In the genomic region with DNA sequence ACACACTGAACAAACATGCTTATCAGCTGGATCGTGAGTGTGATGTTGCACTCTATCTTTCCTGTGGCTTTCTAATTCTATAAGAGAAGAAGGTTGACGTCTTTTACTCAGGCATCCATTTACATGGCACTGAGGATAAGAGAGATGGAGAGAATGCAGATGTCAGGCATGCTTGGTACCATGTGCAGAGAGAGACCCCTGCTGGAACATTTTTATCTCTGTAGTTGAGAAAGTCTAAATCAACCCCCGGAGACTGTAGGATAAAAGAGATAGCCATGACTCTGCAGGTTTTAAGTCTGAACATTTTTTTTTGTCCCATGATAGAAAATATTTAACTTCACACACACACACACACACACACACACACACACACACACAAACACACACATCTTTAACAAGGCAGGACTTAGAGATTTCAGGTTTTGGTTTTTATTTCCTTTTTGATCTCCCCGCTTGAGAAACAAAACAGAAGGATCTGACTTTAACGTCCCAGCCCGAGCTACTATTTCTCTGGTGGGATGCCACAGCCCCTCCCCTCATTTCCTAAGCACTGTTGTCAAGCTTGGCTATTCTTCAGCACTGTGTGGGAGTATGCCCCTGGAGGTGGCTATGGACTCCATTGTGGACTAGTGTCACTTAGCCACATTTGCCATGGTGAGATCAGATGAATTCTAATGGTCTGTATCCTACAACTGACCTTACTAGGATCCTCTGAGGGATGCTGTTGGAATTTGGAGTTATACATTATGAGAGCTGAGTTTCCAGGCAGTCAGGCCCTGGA, we compare ENCODE assay signal across 8 mouse cellular contexts. TPM values are rescaled to one million over a fixed set of nuclear protein-coding genes. Genes with fewer than 3 reads are reported as not detected.
A peak's percentile ranks its signal among the peaks of the same experiment; 100 is the strongest.
DNase-seq lines count a peak whose midpoint lies in the region; ATAC-seq and TF ChIP-seq lines count a peak whose summit lies in the region.

No protein-coding gene starts in this region.

- ATAC-seq in embryonic facial prominence, embryonic 11.5 days (replicated peaks; ENCODE audit: insufficient number of reproducible peaks, low FRiP score, low TSS enrichment, low read depth), result 0 out of 2 replicates have a peak, but pooled peaks have one; percentile 54
- peak; percentile 70 for ATAC-seq in megakaryocyte, adult 5-6 weeks (ENCODE audit: poor library complexity, severe bottlenecking)

- no peak overlapping the region for H3K4me3 ChIP-seq in embryonic facial prominence, embryonic 11.5 days (ENCODE audit: low read depth, low read length)
- no peak overlapping the region for H3K4me3 ChIP-seq in embryonic facial prominence, embryonic 10.5 days
- H3K4me3 ChIP-seq in thymus, adult 2 months (ENCODE audit: control insufficient read depth, insufficient read depth, low read length), result no peak overlapping the region

- no peaks in the 10 kb centered on the region for H3K4me1 ChIP-seq in embryonic facial prominence, embryonic 11.5 days (ENCODE audit: control insufficient read depth, insufficient read depth, low read length)
- peaks cover 6% of the 10 kb centered on the region for H3K4me1 ChIP-seq in embryonic facial prominence, embryonic 10.5 days
- peaks cover 2% of the 10 kb centered on the region; the same call in 1 of the 2 replicates for H3K4me1 ChIP-seq in thymus, adult 2 months (replicated peaks; ENCODE audit: control insufficient read depth, insufficient read depth, low read length)

- intact Hi-C loops in heart, postnatal 10 days (cut with DNase I), result loop anchor here (5.0 to 10.0 kb wide), 3 partner anchors 77 to 1539 kb away; a partner anchor contains a TSS

- H3K4me2 ChIP-seq in embryonic facial prominence, embryonic 11.5 days (ENCODE audit: low read depth, low read length), result no peak overlapping the region

- no peak overlapping the region for H3K9ac ChIP-seq in embryonic facial prominence, embryonic 11.5 days (replicated peaks; ENCODE audit: low read length)

- TF ChIP-seq POLR2A in thymus, adult 2 months (IDR thresholded peaks at IDR 0.05; ENCODE audit: control insufficient read depth, extremely low read depth, insufficient read depth, low read length, poor library complexity), result no peak

- DNase-seq in embryonic facial prominence, embryonic 11.5 days (ENCODE audit: low spot score), result peak; percentile 61
- DNase-seq in embryonic facial prominence, embryonic 10.5 days (ENCODE audit: low spot score), result no peak
- DNase-seq in NIH3T3 (ENCODE audit: low read depth), result peak; percentile 69
- DNase-seq in embryo, embryonic 10 days (ENCODE audit: low spot score), result peak; percentile 55
- DNase-seq in heart, postnatal 10 days, result peak; percentile 62 to 67
- DNase-seq in layer of hippocampus, adult 18-20 months (ENCODE audit: low spot score in 2 of 2), result peak; percentile 12 to 79
- peak; percentile 59 for DNase-seq in thymus, adult 2 months

- no peak overlapping the region for H3K27ac ChIP-seq in embryonic facial prominence, embryonic 11.5 days (replicated peaks; ENCODE audit: low read depth, low read length)
- H3K27ac ChIP-seq in embryonic facial prominence, embryonic 10.5 days (replicated peaks), result no peak overlapping the region
- H3K27ac ChIP-seq in thymus, adult 2 months (ENCODE audit: control insufficient read depth, insufficient read depth, low read length), result no peak overlapping the region

- no peaks in the 10 kb centered on the region for H3K9me3 ChIP-seq in embryonic facial prominence, embryonic 11.5 days (replicated peaks; ENCODE audit: control insufficient read depth, low read length)
- H3K9me3 ChIP-seq in embryonic facial prominence, embryonic 10.5 days, result no peaks in the 10 kb centered on the region

- 58% methylated on average over 6 of the region's 6 CpGs for WGBS in embryonic facial prominence, embryonic 11.5 days
- WGBS in embryonic facial prominence, embryonic 10.5 days, result 55% methylated on average over 6 of the region's 6 CpGs
- whole genome bisulfite sequencing in thymus, adult 2 months, result 5% methylated on average over 6 of the region's 6 CpGs

- H3K27me3 ChIP-seq in embryonic facial prominence, embryonic 11.5 days (ENCODE audit: control insufficient read depth, insufficient read depth, low read length), result no peaks in the 10 kb centered on the region
- no peaks in the 10 kb centered on the region for H3K27me3 ChIP-seq in embryonic facial prominence, embryonic 10.5 days (replicated peaks; ENCODE audit: low read depth, poor library complexity, severe bottlenecking)
- H3K27me3 ChIP-seq in thymus, adult 2 months (ENCODE audit: control insufficient read depth, insufficient read depth, low read length), result no peaks in the 10 kb centered on the region

- no peaks in the 10 kb centered on the region for H3K36me3 ChIP-seq in embryonic facial prominence, embryonic 11.5 days (replicated peaks; ENCODE audit: control insufficient read depth, insufficient read depth, low read depth, low read length)
- H3K36me3 ChIP-seq in embryonic facial prominence, embryonic 10.5 days (replicated peaks), result no peaks in the 10 kb centered on the region
- H3K36me3 ChIP-seq in thymus, adult 2 months (ENCODE audit: control insufficient read depth, insufficient read depth, low read length), result no peaks in the 10 kb centered on the region

- no peak for TF ChIP-seq CTCF in thymus, adult 2 months (IDR thresholded peaks at IDR 0.05; ENCODE audit: borderline replicate concordance, control insufficient read depth, extremely low read depth, insufficient read depth, low read length, poor library complexity)

RNA-seq across cellular contexts. Expression of a gene that starts 55.6 kb away (rescaled TPM):
- polyA plus RNA-seq in embryonic facial prominence, embryonic 11.5 days (2014; fragmentation: Nextera tagmentation; extraction: Ambion mirVana), result 4.4 and 4.7 TPM in 2 replicates
- 2.0 and 2.6 TPM in 2 replicates for polyA plus RNA-seq in embryonic facial prominence, embryonic 10.5 days (2016; fragmentation: Nextera tagmentation; extraction: Ambion mirVana)
- total RNA-seq in heart, postnatal 10 days (2021), result 1 to 10 TPM; 2.7 to 2.8 TPM
- total RNA-seq in layer of hippocampus, adult 18-20 months (2021), result 10 to 100 TPM; 16.2 TPM
- total RNA-seq in megakaryocyte, adult 5-6 weeks (2015), result 19.1 and 21.5 TPM in 2 replicates
- 20.8 and 21.9 TPM in 2 replicates for total RNA-seq in megakaryocyte, adult 5-6 weeks (2017)
- 43.5 and 49.7 TPM in 2 replicates for polyA plus RNA-seq in thymus, adult 2 months (2012; rRNA removed)

Comparison
In these comparisons a context has a peak if more than half of its experiments do, and no peak if none do; other contexts are left out.
1. RNA of a gene that starts 55.6 kb away (total RNA-seq): 19.1 to 21.9 TPM in megakaryocyte, adult 5-6 weeks and 16.2 TPM in layer of hippocampus, adult 18-20 months; 2.7 to 2.8 TPM in heart, postnatal 10 days; every median in the first group is over 4 times any median in the second.